Mouse (Mus musculus): Measurements from ENCODE around the gene Fastk.
A peak's percentile ranks its signal among the peaks of the same experiment; 100 is the strongest.

Gene Fastk

DNA sequence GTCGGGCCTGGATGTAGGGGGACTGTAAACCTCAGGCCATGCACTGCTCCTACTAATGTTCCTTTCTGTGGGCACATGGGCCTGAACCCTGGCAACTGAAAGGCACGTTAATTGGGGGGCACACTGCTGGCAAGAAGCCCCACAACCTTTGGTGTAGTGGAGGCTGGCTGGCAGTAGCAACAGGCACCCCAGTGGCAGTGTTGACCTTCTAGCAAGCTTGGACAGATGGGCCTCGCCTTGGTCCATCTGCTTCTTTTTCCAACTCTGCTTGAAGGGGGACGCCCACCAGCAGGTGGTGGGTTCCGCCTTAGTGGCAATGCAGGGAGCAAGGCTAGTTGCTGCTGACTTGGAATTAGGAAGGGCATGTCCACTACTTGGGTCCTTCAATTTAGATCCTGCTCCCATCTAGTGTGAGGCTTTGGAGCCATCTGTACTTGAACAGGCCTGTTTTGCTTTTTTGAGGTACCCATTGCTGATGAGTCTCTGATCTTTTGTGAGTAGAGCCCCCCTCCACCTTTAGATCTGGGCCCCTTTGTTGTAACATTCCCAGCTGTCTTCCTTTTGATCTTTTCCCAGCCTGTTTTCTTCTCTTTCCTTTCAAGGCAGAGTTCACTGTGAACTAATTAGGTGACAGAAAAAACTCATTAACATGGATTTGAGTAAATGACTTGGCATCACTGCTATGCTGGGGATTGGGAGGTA is 8.3 kb upstream of the Fastk start:
- no peak for DNase-seq (ENCODE audit: low spot score in 2 of 2)

DNA sequence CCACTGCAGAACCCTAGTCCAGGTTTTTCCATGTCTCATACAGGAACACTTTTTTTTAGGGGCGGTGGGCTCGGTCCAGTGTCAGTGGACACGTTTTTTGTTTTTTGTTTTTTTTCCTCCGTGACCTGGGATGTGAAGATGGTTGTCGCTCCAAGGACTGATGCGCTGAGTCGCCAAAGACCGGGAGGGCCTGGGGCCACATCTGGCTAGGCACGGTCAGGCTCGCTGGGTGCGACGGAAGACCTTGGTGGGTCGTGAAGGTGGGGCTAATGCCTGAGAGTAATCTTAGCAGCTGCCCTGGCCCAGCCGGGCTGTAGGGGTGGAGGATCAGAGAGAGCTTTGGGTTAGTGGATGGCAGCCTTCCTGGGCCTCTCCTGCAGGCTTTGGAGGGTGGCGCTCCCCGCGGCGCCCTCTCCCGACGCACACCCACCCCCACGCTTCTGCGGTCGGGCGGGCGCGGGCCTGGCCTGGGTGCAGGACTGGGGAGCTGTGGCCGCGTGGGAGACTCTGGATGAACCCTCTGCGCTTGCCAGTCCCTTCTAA is 7.7 kb upstream of the Fastk start:
- peak; percentile 14 to 26 for DNase-seq (ENCODE audit: low spot score in 2 of 2)

DNA sequence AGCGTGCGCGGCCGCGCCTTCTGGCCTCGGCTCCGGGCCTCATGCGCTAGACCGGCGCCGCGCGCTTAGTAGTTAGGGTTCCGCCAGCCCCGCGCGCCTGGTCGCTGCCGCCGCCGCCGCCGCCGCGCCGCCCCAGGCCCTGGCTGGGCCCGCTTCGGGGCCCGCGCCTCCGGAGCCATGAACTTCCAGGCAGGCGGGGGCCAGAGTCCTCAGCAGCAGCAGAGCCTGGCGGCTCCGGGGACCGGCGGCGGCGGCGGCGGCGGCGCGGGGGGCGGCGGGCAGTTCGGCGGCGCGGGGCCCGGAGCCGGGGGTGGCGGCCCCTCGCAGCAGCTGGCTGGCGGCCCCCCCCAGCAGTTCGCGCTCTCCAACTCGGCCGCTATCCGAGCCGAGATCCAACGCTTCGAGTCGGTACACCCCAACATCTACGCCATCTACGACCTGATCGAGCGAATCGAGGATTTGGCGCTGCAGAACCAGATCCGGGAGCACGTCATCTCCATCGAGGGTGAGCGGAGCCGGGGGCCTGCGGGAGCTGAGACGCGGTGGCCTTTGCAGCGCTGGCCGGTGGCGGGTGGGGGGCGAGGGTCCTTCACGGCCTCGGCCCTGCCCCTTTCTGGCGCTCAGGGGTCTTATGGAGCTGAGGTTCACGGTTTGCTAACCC is 7.1 kb upstream of the Fastk start, which contains the start of gene Agap3:
TSS of gene Agap3 (plus strand) at position 148 of the 661 bp plus-strand sequence.
- peak; percentile 38 to 40 for DNase-seq (ENCODE audit: low spot score in 2 of 2)

DNA sequence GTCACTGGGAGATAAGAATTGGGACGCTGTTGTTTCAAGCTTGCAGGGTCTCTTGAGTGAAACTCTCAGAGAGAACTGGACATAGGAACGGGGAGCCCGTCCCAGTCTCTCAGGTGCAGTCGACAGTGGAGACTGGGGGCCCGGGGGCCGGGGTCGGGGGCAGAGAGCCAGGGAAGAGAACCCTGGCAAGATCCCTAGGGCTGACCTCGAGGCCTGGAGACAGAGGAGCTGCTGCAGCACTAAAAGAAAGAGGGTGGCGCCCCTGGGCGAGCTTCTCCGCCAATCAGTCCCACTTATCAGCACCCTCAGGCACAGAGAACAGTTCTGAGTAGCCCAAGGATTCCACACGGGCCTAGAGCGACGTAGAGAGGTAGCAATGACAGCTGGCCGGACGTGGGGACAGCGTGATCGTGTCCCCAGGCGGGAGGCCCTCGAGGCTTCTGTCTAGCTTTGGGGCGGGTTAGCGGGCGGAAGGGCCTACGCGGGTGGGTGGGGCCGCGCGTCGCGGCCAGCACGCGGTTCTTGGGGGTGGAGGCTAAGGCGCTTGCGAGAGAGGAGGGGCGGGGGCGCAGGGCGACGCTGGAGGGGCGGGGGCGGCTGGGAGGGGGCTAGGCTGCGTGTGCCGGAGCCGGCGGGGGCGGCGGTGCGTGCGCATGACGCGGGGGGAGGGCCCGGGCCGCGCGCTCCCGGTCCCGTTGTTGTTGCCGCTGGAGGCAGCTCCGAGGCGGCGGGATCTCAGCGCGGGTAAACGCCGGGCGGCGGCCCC is 6.4 kb upstream of the Fastk start:
- DNase-seq (ENCODE audit: low spot score in 2 of 2): peak; percentile 78 to 82

DNA sequence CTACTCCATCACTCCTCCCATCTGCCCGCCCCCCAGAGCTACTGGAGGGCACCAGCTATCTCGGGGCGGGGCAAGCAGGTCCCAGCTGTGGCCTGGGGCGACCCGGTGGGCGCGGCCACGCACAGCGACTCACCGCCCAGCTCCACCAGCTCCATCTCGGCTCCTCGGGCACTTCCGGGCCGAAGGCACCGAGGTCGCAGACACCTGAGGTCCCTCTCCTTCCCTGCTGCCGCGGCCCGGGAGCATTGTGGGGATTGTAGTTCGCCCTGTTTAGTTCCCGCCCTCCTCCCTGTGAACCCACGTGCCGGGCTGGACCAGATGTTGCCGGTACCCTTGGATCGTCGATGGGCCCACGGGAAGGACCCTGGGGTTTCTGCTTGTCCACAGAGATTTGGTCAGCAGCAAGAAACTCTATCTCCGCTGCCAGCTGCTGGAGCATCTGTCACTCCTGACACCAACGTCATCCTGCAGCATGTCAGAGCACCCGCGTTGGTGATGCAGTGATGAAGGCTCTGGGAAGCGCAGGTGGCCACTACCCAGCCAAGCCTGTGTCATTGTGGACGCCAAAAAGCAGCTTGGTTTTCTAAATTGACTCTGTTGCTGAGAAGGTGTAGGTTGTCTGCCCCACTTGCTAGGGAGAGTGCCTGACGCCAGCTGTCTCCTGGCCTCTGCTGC is 2.7 kb upstream of the Fastk start, which contains the start of gene Tmub1:
TSS of gene Tmub1 (minus strand) at position 231 of the 675 bp plus-strand sequence.
- DNase-seq (ENCODE audit: low spot score in 2 of 2): peak; percentile 80 to 86

DNA sequence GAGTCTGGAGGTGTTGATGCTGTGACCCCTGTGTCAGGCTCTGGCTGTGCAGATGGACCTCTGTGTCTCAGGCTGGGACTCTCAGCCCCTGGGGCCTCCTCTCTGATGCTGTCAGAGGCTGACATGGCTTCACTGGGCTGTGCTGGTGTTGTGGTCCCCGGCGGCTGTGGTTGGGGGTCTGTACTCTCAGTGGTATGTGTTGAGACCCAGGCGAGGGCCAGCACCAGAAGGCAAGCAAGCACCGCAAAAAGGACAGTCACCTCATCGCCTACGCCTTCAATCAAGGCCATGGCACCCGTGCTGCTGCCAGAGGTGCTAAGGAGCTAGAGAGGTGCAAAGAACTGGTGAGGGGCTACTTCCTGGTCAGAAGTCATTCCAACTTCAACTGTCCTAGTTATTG is 1.5 kb upstream of the Fastk start:
- peak in 1 of 2 experiments; percentile 9 for DNase-seq (ENCODE audit: low spot score in 2 of 2)

DNA sequence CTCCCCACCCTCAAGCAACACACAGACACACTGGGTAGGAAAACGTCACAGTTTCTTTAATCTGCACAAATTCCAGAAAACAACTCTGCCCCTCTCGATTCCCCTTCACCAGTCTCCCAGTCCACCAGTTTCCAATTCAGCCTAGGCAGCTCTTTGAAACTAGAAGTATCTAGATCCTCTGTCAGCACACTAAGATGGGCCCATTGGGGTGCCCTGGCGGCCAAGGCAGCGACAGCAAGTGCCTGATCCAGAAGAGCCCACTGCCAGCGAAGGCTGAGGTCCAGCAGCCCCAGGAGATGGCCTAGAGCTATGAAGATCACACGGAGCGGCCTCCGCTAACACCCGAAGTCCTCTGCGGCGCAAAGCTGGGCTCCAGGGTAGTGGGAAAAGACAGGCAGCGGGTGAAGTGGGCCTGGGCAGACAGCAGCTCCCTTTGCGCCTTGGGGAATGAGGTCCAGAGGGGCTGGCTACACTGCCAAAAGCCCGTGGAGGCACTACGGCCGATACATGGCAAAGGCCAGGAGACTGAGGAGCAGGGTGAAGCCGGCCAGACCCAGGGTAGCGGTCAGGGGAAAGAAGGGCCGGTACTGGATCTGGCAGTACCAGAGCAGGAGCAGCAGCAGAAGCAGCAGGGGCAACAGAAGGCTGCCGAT is 467 bp upstream of the Fastk start:
- DNase-seq (ENCODE audit: low spot score in 2 of 2): peak in 1 of 2 experiments; percentile 36

DNA sequence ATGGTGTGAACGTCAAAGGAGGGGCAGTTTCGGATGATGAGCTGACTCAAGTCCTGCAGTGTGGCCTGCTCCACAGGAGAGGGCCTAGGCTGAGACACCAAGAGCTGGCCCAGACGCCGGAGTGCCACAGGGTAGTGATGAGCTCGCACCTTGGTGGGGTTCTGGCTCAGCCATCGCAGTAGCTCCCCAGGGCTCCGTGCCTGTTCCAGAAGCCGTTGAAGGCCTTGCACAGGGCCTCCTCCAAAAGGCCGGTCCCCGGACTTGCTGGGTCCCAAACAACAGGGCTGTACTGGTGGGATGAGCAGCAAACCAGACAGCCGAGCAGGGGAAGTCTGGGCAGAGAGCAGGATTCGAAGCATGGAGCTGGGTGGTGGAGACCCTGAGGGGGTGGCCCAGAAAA is 1.2 kb downstream of the Fastk start:
- DNase-seq (ENCODE audit: low spot score in 2 of 2): peak in 1 of 2 experiments; percentile 17

DNA sequence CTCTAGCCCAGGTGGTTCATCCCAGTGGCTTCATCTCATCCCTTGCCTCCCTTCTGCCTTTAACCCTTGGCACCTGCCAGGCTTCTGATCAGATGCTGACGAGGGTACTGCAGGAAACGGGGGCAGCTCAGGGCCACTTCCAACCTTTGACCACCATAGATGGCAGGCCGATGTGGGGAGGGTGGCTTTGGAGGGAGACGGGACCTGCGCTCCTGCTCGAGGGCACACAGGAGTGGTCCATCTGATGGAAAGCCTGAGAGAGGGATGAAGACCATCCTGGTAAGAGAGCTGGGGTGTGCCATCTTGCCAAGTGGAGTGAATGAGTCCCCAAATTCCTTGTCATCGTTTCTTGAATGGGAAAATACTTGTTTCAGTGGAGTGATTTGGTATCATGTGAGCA is 1.9 kb downstream of the Fastk start:
- DNase-seq (ENCODE audit: low spot score in 2 of 2): no peak

DNA sequence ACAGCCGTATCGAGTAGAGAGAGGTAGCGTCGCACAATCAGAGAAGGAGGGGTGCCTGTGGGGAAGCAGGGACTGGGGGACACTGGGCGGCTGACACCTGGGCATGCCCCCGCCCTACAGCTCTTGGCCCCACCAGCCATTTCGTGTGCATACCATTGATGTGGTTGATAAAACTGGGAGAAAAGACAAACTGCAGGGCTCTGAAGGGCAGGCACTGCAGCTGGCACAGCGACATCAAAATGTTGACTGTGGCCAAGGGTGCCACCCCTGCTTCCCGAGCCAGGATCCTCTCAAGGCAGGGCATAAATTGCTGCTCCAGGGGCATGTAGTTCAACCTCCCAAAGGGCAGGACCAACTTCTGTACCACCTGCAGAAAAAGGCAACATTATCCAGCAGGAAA is 3.1 kb downstream of the Fastk start:
- peak in 1 of 2 experiments; percentile 23 for DNase-seq (ENCODE audit: low spot score in 2 of 2)

DNA sequence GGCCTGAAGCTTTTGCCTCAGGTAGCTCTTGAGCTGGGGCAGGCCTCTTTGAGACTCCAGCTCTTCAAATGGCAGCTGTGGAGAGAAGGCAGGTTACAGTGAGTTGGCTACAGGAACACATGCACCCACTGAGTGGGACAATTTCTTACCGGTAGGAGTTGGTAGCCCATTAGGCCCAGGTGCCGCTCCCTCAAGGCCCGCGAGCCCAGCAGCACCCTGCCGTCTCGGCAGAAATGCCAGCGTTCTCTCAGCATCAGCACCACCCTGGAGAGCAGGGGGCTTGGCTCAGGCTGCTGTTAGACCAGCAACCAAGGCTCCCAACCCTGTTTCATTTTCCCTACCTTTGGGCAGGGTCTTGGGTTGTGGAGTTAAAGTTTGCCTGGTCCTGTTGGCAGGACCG is 3.9 kb downstream of the Fastk start:
- DNase-seq (ENCODE audit: low spot score in 2 of 2): no peak

DNA sequence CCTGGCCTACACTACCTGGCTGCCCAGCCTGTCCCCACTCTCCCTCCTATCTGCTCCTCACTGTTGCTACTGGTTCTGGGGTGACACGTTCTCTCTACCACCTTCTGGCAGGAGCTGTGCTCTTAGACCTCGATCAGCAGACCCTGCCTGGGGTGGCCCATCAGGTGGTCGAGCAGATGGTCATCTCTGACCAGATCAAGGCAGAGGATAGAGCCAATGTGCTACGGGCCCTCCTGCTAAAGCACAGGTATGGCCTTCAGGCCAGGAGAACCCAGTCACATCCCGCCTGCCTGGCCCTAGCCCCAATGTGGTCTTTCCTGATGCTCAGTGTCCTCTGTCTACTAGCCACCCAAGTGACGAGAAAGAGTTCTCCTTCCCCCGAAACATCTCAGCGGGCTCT is 11.1 kb downstream of the Fastk start:
- no peak for DNase-seq (ENCODE audit: low spot score in 2 of 2)

DNA sequence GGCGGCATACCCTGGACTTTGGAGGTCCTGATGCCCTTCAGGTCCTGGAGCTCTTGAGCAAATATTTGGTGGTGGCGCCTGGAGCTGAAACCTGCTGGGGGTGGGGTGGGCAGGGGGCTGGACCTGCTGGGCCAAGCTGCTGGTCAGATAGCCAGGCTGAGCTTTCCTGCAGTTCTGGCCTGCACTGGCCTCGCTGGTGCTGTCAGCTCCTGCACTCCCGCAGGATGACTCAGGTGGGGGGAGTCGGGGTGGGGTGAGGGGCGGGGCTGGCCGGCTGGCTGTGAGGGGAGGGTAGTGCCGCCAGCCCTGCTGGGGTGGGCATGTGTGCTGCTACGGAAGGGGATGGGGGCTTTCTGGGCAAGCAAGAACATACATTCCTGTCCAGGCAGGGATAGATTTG is 16.5 kb downstream of the Fastk start:
- DNase-seq (ENCODE audit: low spot score in 2 of 2): no peak

DNA sequence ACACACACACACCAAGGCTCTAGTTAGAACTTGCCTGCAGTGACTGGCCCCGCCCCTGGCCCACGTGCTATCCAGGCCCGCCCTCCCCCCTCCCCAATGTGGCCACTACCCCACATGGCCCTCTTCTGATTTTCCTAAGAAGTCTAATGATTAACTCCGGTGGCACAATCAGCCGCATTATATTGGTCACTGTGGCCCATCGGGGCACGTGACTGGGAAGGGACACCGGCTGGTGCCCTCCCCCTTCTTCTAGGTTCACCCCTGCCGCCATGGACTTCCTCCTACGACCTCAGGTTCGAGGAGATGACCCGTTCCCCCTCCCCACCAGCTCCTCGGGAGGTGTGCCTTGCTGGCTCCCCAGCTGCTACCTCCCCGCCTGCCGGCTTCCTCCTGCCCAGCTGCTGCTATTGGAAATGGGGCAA is 17.1 kb downstream of the Fastk start:
- DNase-seq (ENCODE audit: low spot score in 2 of 2): no peak

DNA sequence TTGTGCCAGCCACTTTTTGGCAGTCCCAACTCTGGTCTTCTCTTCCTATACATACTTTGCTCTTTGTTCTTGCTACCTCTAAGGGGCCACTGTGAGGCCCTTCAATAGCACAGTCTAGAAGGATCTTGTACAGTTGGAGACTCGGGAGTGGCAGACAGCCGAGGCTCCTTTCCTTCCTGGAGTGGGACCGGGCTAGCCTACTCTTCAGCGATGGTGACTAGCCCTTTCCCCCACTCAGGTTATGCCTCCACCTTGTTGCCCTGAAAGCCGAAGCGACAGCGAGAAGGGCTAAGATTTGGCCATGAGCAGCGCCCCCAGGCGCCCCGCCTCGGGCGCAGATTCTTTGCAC is 17.8 kb downstream of the Fastk start:
- DNase-seq (ENCODE audit: low spot score in 2 of 2): no peak

DNA sequence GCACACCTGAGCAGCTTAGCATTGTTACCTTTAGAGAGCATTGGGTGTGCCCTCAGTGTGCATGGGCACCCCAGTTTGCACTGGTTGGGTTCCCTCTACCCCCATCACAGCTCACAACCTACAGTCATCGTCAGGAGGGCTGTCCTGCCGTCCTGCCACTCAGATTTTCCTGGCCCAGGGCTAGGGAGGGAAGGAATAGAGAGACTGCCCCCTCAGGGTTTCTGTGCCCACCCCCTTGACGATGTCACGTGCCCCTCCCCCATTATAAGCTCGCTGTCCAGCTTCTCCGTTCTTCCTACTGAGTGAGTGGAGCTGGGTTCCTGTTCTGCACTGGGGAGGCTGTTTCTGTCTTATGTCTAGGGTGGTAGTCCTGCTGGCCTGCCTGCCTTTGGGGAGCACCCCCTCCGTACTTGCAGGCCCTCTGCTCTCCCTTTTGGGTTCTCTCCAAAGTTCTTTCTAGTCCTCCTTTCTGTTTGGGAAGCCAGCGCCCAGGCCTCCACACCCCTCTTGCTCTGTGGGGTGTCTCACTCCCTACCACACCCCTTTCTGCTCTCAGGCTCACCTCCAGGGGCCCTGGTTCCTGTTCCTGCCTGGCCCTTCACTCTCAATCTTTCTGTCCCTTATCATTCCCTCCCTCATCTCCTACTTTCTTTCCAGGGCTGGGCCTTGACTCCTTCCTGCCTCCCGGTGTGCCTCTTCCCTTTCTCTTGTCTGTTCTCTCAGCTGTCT is 18.4 kb downstream of the Fastk start:
- no peak for DNase-seq (ENCODE audit: low spot score in 2 of 2)

DNA sequence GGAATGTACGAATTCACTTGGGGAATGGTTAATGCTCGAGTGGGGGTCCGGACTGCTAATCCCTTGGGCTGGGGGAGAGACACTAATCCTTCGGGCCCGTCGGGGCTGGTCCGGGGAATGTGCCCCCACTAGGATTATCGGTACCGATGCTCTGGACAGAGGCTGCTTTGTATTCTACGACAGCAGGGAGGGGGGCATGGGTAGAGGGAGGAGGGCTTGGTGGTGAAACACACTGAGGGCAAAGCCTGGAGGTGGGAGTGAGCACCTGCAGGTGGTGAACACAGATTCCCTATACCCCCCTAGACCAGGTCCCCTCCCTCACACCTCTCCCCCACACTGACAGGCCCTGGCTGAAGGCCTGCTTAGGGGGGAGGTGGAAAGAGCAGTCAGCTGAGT is 19.1 kb downstream of the Fastk start:
- peak in 1 of 2 experiments; percentile 42 for DNase-seq (ENCODE audit: low spot score in 2 of 2)

DNA sequence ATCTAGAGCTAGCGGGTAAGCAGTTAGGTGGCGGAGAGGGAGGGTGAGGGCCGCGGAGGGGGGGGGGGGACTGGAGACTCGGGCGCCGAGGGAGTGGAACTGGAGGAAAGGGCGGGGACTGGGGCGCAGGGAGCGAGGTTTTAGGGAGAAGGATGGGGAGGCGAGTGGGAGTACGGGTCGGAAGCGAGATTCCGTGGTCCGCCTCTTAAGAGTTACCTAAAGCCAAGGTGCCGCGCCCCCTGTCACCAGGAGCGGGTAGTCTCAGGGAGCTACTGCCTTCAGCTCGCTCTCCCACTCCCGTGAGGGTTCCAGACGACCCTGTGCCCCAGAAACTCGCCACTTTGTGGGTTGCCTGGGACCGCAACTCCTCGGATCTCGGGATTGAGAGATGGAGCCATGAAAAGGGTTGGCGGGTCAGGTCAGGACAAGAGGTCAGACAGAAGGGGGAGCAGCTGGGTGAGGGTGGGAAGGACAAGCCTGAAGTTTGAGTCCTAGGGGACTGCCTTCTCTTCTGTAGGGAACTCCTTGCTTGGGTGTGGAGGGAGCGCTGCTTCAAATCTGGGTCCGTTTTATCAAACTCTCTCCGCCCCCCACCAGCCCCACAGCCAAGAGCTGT is 19.6 kb downstream of the Fastk start:
- peak; percentile 68 to 74 for DNase-seq (ENCODE audit: low spot score in 2 of 2)

DNA sequence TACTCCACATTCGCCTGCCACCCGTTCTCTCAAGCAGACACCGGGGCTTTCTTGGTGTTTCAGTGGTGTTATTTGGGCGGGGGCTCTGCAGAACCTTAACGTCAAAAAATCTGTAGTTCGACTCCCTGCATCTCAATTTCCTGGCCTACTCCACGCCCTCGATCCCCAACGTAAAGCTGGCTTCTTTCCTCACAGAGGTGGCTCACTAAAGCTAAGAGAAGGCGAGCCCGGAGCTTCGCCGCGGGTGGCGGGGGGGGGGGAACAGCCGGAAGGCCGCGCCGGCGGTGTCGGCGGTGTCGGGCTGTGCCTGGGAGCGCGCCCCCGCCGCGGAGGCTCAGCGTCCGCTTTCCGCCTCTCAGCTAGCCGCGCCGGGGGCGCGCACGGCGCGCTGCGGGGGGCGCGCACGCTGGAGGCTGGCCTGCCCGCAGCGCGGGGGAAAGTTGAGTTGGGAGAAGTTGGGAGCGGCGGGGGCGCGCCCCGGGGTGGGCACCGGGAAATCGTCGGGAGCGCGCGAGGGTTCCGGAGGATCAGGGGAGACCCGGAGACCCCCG is 20.2 kb downstream of the Fastk start:
- peak; percentile 80 to 87 for DNase-seq (ENCODE audit: low spot score in 2 of 2)
